Mouse (Mus musculus) NIH3T3 (cell line): ENCODE measurements around the gene Cyb5d1.

Source experiments
- DNase-seq: peaks from one replicate; pipeline ENCODE4 v3.0.0-alpha.2; 2012; ENCODE audit warnings: low read depth

The Cyb5d1 gene

GRCm38 (mm10) chr11:69357690-69358089 lies 37.7 kb downstream of the Cyb5d1 start:
- DNase-seq, result no peak

GRCm38 (mm10) chr11:69356544-69356943 lies 38.9 kb downstream of the Cyb5d1 start:
- no peak for DNase-seq

- no peak for DNase-seq
Measured at GRCm38 (mm10) chr11:69346441-69346840, 49.0 kb downstream of the Cyb5d1 start.
